Mouse (Mus musculus) natural killer cell, adult 2 months (primary cell): ENCODE data around the gene Ywhah.

ENCODE experiments used
- DNase-seq, 2 experiments: peaks; one replicate each; pipeline ENCODE4 v3.0.0; 2022; ENCODE audit warnings: low spot score in 2 of 2

Ywhah gene

DNA sequence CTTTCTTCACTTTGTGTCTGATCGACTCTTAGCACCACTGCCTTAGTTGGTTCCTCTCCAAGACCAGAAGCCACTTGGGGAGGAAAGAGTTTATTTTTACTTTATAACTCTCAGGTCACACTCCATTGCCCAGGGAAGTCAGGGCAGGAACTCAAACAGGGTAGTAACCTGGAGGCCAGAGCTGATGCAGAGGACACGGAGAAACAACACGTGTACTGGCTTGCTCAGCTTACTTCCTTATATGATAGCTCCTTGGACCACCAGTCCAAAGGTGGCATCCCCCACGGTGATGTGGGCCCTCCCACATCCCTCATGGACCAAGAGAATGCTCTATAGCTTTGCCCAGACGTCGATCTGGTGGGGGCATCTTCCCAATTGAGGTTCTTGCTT lies 26.7 kb downstream of the Ywhah start:
- DNase-seq = no peak

DNA sequence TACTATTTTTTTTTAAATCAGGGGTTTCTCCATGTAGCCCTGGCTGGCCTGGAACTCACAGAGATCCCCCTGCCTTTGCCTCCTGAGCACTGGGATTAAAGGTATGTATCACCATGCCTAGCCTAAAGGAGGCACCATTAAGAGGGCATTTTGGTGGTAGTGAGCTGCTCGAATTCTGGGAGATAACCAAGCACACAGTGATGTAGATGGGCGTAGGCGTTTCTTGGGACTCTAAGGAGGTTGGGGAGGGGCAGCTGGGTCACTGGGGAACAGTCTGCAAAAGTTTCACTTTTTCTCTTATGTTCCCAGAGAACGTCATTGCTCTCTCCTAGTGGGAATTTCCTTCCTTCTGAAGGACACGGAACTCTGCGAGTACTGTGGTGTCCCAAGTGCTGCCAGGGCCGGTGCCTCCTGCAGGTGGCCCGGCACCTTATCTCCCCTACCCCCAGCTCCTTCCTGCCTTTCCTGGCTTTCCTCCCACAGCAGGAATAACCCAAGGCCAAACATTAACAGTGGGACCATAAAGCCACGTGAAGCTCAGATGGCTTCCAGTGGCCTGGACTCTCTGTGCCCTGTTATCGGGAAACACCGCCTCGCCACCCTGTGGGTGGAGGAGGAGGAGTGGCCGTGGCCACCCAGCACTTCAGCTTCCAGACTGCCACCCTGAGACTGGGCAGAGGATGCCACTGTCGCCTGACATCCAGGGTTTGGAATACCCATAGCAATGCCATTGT lies 34.4 kb downstream of the Ywhah start:
- no peak for DNase-seq

DNA sequence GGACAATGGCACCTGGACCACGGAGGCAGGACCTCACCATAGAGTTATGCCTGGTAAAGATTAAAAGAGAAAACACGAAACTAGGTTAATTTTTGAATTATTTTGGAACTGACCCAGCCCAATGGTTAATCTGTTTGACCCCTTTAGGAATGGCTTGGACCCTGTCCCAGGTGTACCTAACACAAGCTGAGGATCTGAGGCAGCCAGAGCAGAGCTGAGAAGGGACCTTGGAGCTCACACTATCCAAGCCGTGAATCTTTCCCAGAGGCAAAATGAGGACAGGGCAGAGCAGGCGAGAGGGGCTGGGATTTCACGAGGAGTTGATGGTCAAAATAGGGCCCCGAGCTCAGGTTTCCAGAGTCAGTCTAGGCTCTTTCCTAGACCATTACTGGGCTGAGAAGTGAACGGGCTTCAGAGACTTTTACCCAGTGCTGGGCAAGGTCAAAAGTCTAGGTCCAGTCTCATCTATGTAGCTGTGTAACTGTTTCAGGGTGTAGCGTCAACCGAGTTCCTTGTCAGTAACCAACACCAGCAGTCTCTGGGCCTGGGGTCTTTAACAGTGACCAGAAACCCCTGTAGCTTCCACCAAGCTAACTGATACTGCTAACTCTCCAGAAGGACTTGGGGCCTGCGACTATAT lies 37.6 kb downstream of the Ywhah start:
- no peak for DNase-seq

DNA sequence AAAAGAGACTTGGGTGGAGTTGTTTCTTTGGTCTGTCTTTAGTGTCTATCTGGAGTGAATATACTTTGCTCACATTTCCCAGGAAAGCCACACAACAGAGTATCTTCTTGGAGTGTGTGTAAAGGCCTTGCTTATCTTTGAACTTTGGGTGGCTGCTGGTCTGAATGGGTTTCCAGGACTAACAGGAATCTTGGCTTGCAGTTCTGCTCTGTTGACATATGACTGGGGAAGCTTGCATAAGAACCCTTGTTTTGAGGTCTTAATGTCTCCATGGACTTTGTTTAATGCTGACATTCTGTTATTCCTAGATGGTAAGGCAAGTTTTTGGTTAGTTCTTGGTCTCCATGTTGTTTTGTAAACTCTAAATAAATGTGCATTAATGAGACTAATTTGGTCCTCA lies 51.5 kb downstream of the Ywhah start:
- DNase-seq = no peak

DNA sequence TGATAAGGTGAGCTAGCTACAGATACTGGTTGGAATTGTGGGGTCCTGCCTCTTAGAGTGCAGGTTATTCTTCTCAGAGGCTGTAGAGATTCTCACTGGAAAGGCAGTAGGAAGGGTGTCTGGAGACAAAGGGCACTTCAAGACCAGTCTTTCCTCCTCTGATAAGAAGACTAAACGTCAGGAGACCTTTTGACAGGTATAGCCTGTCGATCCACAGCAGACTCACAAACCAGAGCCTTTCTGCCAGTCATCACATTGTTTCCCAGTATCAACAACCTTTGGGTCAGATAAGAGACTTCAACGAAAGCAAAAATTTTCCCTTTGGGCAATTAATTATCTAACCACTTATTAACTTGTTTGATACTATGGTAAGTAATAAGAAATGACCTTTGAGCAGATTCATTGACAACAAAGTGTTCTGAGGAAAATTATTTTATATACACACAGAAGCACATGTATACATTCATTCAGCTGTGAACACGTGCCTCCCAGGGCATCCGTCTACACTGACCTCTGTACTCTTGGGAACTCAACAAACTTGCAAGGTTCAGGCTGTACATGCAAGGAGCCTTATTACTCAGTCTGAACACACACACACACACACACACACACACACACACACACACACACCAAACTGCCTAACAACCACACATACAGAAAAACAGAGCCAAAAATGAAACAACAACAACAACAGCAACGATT lies 58.0 kb downstream of the Ywhah start:
- DNase-seq = no peak
